Mouse (Mus musculus) left cerebral cortex, adult 11 months (tissue): ENCODE results near the gene Cipc.

Experiments used
- DNase-seq: peaks from one replicate; pipeline ENCODE4 v3.0.0; 2022; ENCODE audit warnings: low spot score

Gene Cipc

GRCm38 (mm10) chr12:86946862-86947574, at the start of gene Cipc:
Gene Cipc (plus strand): TSS chr12:86947043.
- peak; percentile 97 for DNase-seq

- DNase-seq, result no peak
Observed at GRCm38 (mm10) chr12:86897769-86898273, 49.0 kb upstream of the Cipc start.

- no peak for DNase-seq
Observed at GRCm38 (mm10) chr12:86898448-86898847, 48.4 kb upstream of the Cipc start.

GRCm38 (mm10) chr12:86899461-86900179, 47.2 kb upstream of the Cipc start:
- DNase-seq, result no peak

GRCm38 (mm10) chr12:86903828-86904806, 42.7 kb upstream of the Cipc start:
- no peak for DNase-seq

- DNase-seq, result no peak
Observed at GRCm38 (mm10) chr12:86905203-86905602, 41.6 kb upstream of the Cipc start.

GRCm38 (mm10) chr12:86905876-86906275, 41.0 kb upstream of the Cipc start:
- DNase-seq, result no peak

- no peak for DNase-seq
Observed at GRCm38 (mm10) chr12:86906395-86906794, 40.4 kb upstream of the Cipc start.

GRCm38 (mm10) chr12:86911482-86911931, 35.3 kb upstream of the Cipc start:
- DNase-seq, result no peak

- DNase-seq, result no peak
Observed at GRCm38 (mm10) chr12:86912335-86913093, 34.3 kb upstream of the Cipc start.

GRCm38 (mm10) chr12:86914351-86914750, 32.5 kb upstream of the Cipc start:
- no peak for DNase-seq

GRCm38 (mm10) chr12:86914756-86915155, 32.1 kb upstream of the Cipc start:
- DNase-seq, result no peak

GRCm38 (mm10) chr12:86915617-86916016, 31.2 kb upstream of the Cipc start:
- no peak for DNase-seq

- DNase-seq, result no peak
Observed at GRCm38 (mm10) chr12:86916796-86917573, 29.9 kb upstream of the Cipc start.

GRCm38 (mm10) chr12:86918361-86918967, 28.4 kb upstream of the Cipc start:
- no peak for DNase-seq

GRCm38 (mm10) chr12:86918983-86919722, 27.7 kb upstream of the Cipc start:
- no peak for DNase-seq

- peak; percentile 66 for DNase-seq
Observed at GRCm38 (mm10) chr12:86923837-86924236, 23.0 kb upstream of the Cipc start.

- DNase-seq, result no peak
Observed at GRCm38 (mm10) chr12:86930934-86931729, 15.7 kb upstream of the Cipc start.
